Comparison of ENCODE assay signal across 20 mouse cellular contexts in the genomic region with DNA sequence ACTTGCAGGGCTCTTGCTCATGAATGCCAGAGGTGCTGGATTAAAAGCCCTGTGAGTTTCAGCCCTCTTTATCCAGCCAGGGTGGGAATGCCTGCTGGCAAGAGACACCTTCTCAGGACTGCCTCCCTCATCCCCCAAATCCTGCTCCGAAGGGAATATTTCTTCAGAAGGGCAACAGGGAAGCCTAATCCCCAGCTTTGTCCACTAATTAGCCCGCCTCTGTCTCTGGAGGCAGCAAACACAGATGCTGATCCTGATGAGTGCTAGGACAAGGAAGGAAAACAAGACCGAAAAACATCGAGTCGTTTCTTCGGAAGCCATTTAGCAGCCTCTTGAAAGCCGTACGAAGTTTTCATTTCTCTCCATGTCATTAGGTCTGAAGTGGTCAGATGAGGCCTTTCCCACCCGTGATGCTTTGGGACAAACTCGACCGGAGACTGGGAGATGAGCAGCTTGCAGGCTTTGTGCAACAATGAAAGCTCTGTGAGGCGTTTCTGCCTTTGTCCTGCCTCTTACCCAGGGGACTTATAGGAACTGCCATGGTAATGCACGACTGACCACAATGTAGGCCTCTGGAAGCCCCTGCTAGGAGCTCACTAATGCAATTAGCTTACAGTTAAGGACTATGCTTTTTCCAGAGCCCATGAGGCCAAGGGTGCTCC. TPM values are rescaled to one million over a fixed set of nuclear protein-coding genes. Genes with fewer than 3 reads are reported as not detected.
DNase-seq lines count a peak whose midpoint lies in the region; ATAC-seq and TF ChIP-seq lines count a peak whose summit lies in the region.
"Had no signal": no experiment of that assay in that cellular context is flagged by ENCODE, and none has a peak within 500 bp of the region (broad histone marks: within the 10 kb centered on the region; RNA-seq: fewer than 3 reads in every experiment).

No protein-coding gene starts in this region.

- TF ChIP-seq CTCF in midbrain, postnatal 0 days (IDR thresholded peaks at IDR 0.05), result no peak

- H3K27me3 ChIP-seq in midbrain, embryonic 11.5 days (ENCODE audit: control insufficient read depth, insufficient read depth, low read length), result peaks cover 3% of the 10 kb centered on the region; the same call in 1 of the 2 replicates
- no peaks in the 10 kb centered on the region; the same call in 1 of the 2 replicates for H3K27me3 ChIP-seq in midbrain, embryonic 16.5 days (ENCODE audit: control insufficient read depth, insufficient read depth, low read depth, low read length)
- H3K27me3 ChIP-seq in hindbrain, embryonic 12.5 days, result no peaks in the 10 kb centered on the region
- H3K27me3 ChIP-seq in midbrain, postnatal 0 days (ENCODE audit: insufficient read depth, low read length), result no peaks in the 10 kb centered on the region

- peak overlapping the region; percentile 57 for H3K27ac ChIP-seq in midbrain, embryonic 11.5 days (ENCODE audit: low read depth, low read length)
- H3K27ac ChIP-seq in midbrain, embryonic 16.5 days (ENCODE audit: low read length), result no peak overlapping the region
- H3K27ac ChIP-seq in hindbrain, embryonic 12.5 days, result peak overlapping the region; percentile 79
- no peak overlapping the region for H3K27ac ChIP-seq in midbrain, postnatal 0 days (ENCODE audit: low read depth, low read length)
- H3K27ac ChIP-seq: heart, embryonic 15.5 days; kidney, embryonic 15.5 days had no signal

- 9% methylated on average over 13 of the region's 13 CpGs for WGBS in midbrain, embryonic 11.5 days
- WGBS in midbrain, embryonic 16.5 days, result 7% methylated on average over 13 of the region's 13 CpGs
- WGBS in hindbrain, embryonic 12.5 days, result 30% methylated on average over 13 of the region's 13 CpGs
- 15% methylated on average over 13 of the region's 13 CpGs for WGBS in midbrain, postnatal 0 days

- peak; percentile 67 for ATAC-seq in midbrain, embryonic 11.5 days (ENCODE audit: low FRiP score)
- no peak for ATAC-seq in midbrain, embryonic 16.5 days
- 0 out of 2 replicates have a peak, but pooled peaks have one; percentile 44 for ATAC-seq in hindbrain, embryonic 12.5 days (ENCODE audit: low FRiP score)
- no peak for ATAC-seq in midbrain, postnatal 0 days (ENCODE audit: low FRiP score)
- no peak for ATAC-seq in CD4-positive, CD25-positive, alpha-beta regulatory T cell, adult 4 months
- ATAC-seq: liver, postnatal 0 days had no signal

- no peak overlapping the region for H3K9ac ChIP-seq in midbrain, embryonic 11.5 days (ENCODE audit: low read length)
- H3K9ac ChIP-seq in midbrain, embryonic 16.5 days (ENCODE audit: low read depth, low read length), result no peak overlapping the region
- no peak overlapping the region for H3K9ac ChIP-seq in hindbrain, embryonic 12.5 days
- H3K9ac ChIP-seq in midbrain, postnatal 0 days (replicated peaks; ENCODE audit: low read length, poor library complexity, severe bottlenecking), result no peak overlapping the region
- H3K9ac ChIP-seq: heart, embryonic 15.5 days; kidney, embryonic 15.5 days; liver, postnatal 0 days had no signal

- H3K36me3 ChIP-seq in midbrain, embryonic 11.5 days (ENCODE audit: control insufficient read depth, insufficient read depth, low read length), result no peaks in the 10 kb centered on the region
- H3K36me3 ChIP-seq in midbrain, embryonic 16.5 days (ENCODE audit: control insufficient read depth, insufficient read depth, low read length), result no peaks in the 10 kb centered on the region
- H3K36me3 ChIP-seq in hindbrain, embryonic 12.5 days, result no peaks in the 10 kb centered on the region
- H3K36me3 ChIP-seq in midbrain, postnatal 0 days (ENCODE audit: insufficient read depth, low read length), result no peaks in the 10 kb centered on the region
- H3K36me3 ChIP-seq: G1E; heart, embryonic 15.5 days; kidney, embryonic 15.5 days had no signal

- H3K4me3 ChIP-seq in midbrain, embryonic 11.5 days (ENCODE audit: low read depth, low read length), result no peak overlapping the region
- H3K4me3 ChIP-seq in midbrain, embryonic 16.5 days (ENCODE audit: low read depth, low read length), result no peak overlapping the region
- H3K4me3 ChIP-seq in hindbrain, embryonic 12.5 days, result no peak overlapping the region
- H3K4me3 ChIP-seq in midbrain, postnatal 0 days (ENCODE audit: low read depth, low read length), result no peak overlapping the region
- H3K4me3 ChIP-seq: erythroblast, embryonic 14.5 days; heart, embryonic 15.5 days; kidney, embryonic 15.5 days had no signal

- H3K9me3 ChIP-seq in midbrain, embryonic 11.5 days (ENCODE audit: control insufficient read depth, low read length), result no peaks in the 10 kb centered on the region
- H3K9me3 ChIP-seq in midbrain, embryonic 16.5 days (replicated peaks; ENCODE audit: control insufficient read depth, low read length, poor library complexity, severe bottlenecking), result no peaks in the 10 kb centered on the region
- H3K9me3 ChIP-seq in hindbrain, embryonic 12.5 days (replicated peaks), result no peaks in the 10 kb centered on the region
- H3K9me3 ChIP-seq in midbrain, postnatal 0 days (ENCODE audit: low read length), result no peaks in the 10 kb centered on the region
- H3K9me3 ChIP-seq: heart, embryonic 15.5 days; kidney, embryonic 15.5 days had no signal

- peak; percentile 91 for DNase-seq in midbrain, embryonic 11.5 days (ENCODE audit: low spot score, missing footprints)
- peak; percentile 21 for DNase-seq in embryo, embryonic 9.5 days (ENCODE audit: extremely low spot score)
- DNase-seq in midbrain, postnatal 0 days (ENCODE audit: low spot score), result peak; percentile 38
- DNase-seq in adrenal gland, adult (ENCODE audit: inconsistent age in 2 of 2, low spot score in 1 of 2), result no peak
- no peak for DNase-seq in right cerebral cortex, postnatal 10 days (ENCODE audit: low spot score in 2 of 2)
- DNase-seq: adrenal gland, adult 2 months; cerebellum, adult 2 months; liver, postnatal 0 days; lung, postnatal 36 days; right cerebral cortex, postnatal 25 days had no signal

- H3K4me1 ChIP-seq in midbrain, embryonic 11.5 days (ENCODE audit: control insufficient read depth, insufficient read depth, low read length), result peaks cover 6% of the 10 kb centered on the region
- H3K4me1 ChIP-seq in midbrain, embryonic 16.5 days (ENCODE audit: control insufficient read depth, insufficient read depth, low read length), result peaks cover 17% of the 10 kb centered on the region
- H3K4me1 ChIP-seq in hindbrain, embryonic 12.5 days, result peaks cover 23% of the 10 kb centered on the region
- no peaks in the 10 kb centered on the region for H3K4me1 ChIP-seq in midbrain, postnatal 0 days (ENCODE audit: insufficient read depth, low read length)

- H3K4me2 ChIP-seq in midbrain, embryonic 11.5 days, result no peak overlapping the region
- no peak overlapping the region for H3K4me2 ChIP-seq in midbrain, embryonic 16.5 days (ENCODE audit: low read length)
- H3K4me2 ChIP-seq in hindbrain, embryonic 12.5 days (replicated peaks), result no peak overlapping the region
- H3K4me2 ChIP-seq in midbrain, postnatal 0 days (ENCODE audit: low read depth, low read length, poor library complexity, severe bottlenecking), result no peak overlapping the region
- H3K4me2 ChIP-seq: heart, embryonic 15.5 days; kidney, embryonic 15.5 days had no signal

RNA-seq across cellular contexts. Expression of gene Gfra1, which starts 4.8 kb away (rescaled TPM):
- polyA plus RNA-seq in midbrain, embryonic 11.5 days (2014; fragmentation: Nextera tagmentation; extraction: Ambion mirVana), result 26.7 and 28.5 TPM in 2 replicates
- polyA plus RNA-seq in midbrain, embryonic 16.5 days (2015; fragmentation: Nextera tagmentation; extraction: Ambion mirVana), result 36.2 and 45.0 TPM in 2 replicates
- 59.8 and 65.1 TPM in 2 replicates for polyA plus RNA-seq in hindbrain, embryonic 12.5 days (2016; fragmentation: Nextera tagmentation; extraction: Ambion mirVana)
- total RNA-seq in midbrain, postnatal 0 days (2014; rRNA removed), result 91.5 and 101 TPM in 2 replicates
- polyA plus RNA-seq in midbrain, postnatal 0 days (2015; fragmentation: Nextera tagmentation; extraction: Ambion mirVana), result 34.4 and 36.2 TPM in 2 replicates
- polyA plus RNA-seq in CD4-positive, CD25-positive, alpha-beta regulatory T cell, adult 4 months (2017; shearing (Covaris generic)), result 1 to 10 TPM; 1.1 to 1.7 TPM
- total RNA-seq: granulocyte monocyte progenitor cell, adult 5-6 weeks had no signal
- polyA plus RNA-seq: erythroblast, embryonic 14.5 days; G1E had no signal

RNA-seq across cellular contexts. Expression of gene Ccdc172, which starts 51.3 kb away (rescaled TPM):
- polyA plus RNA-seq in midbrain, embryonic 11.5 days (2014; fragmentation: Nextera tagmentation; extraction: Ambion mirVana), result not detected in 2 replicates
- not detected in 2 replicates for polyA plus RNA-seq in midbrain, embryonic 16.5 days (2015; fragmentation: Nextera tagmentation; extraction: Ambion mirVana)
- polyA plus RNA-seq in hindbrain, embryonic 12.5 days (2016; fragmentation: Nextera tagmentation; extraction: Ambion mirVana), result not detected in 2 replicates
- not detected in 2 replicates for total RNA-seq in midbrain, postnatal 0 days (2014; rRNA removed)
- polyA plus RNA-seq in midbrain, postnatal 0 days (2015; fragmentation: Nextera tagmentation; extraction: Ambion mirVana), result not detected in 2 replicates
- polyA plus RNA-seq in CD4-positive, CD25-positive, alpha-beta regulatory T cell, adult 4 months (2017; shearing (Covaris generic)), result not detected
- total RNA-seq: adrenal gland, adult 2 months; common myeloid progenitor, adult 5-6 weeks; G1E; granulocyte monocyte progenitor cell, adult 5-6 weeks had no signal
- polyA plus RNA-seq: adrenal gland, adult 2 months; cerebellum, adult 2 months; erythroblast, embryonic 14.5 days; G1E; heart, embryonic 15.5 days; kidney, embryonic 15.5 days; limb, embryonic 14.5 days; liver, postnatal 0 days had no signal

Comparison
In these comparisons a context has a peak if more than half of its experiments do, and no peak if none do; other contexts are left out.
1. ATAC-seq: peak in midbrain, embryonic 11.5 days (single experiment) and hindbrain, embryonic 12.5 days (single experiment); none in midbrain, embryonic 16.5 days (single experiment), midbrain, postnatal 0 days (single experiment) and CD4-positive, CD25-positive, alpha-beta regulatory T cell, adult 4 months (single experiment).
2. H3K27ac ChIP-seq: peak in midbrain, embryonic 11.5 days (single experiment) and hindbrain, embryonic 12.5 days (single experiment); none in midbrain, embryonic 16.5 days (single experiment) and midbrain, postnatal 0 days (single experiment).
3. DNase-seq: peak in midbrain, embryonic 11.5 days (single experiment), embryo, embryonic 9.5 days (single experiment) and midbrain, postnatal 0 days (single experiment); none in adrenal gland, adult (0 of 2) and right cerebral cortex, postnatal 10 days (0 of 2).
4. RNA of gene Gfra1, which starts 4.8 kb away (polyA plus RNA-seq): 59.8 to 65.1 TPM in hindbrain, embryonic 12.5 days, 36.2 to 45.0 TPM in midbrain, embryonic 16.5 days, 34.4 to 36.2 TPM in midbrain, postnatal 0 days and 26.7 to 28.5 TPM in midbrain, embryonic 11.5 days; 1.1 to 1.7 TPM in CD4-positive, CD25-positive, alpha-beta regulatory T cell, adult 4 months; every median in the first group is over 10 times any median in the second.